Mouse (Mus musculus): Measurements from ENCODE around the gene Jak1.

GRCm38 (mm10) chr4:101219839-101220238 is 45.2 kb downstream of the Jak1 start:
- no peak for TF ChIP-seq CTCF (IDR thresholded peaks at IDR 0.05; ENCODE audit: borderline replicate concordance, control insufficient read depth, extremely low read depth, insufficient read depth, low read length, poor library complexity)
- TF ChIP-seq POLR2A (IDR thresholded peaks at IDR 0.05; ENCODE audit: control insufficient read depth, extremely low read depth, insufficient read depth, low read length, poor library complexity), result no peak

Measured in thymus, adult 2 months (tissue).